Mouse (Mus musculus): ENCODE data around the gene Ankrd42.

Gene Ankrd42

DNA sequence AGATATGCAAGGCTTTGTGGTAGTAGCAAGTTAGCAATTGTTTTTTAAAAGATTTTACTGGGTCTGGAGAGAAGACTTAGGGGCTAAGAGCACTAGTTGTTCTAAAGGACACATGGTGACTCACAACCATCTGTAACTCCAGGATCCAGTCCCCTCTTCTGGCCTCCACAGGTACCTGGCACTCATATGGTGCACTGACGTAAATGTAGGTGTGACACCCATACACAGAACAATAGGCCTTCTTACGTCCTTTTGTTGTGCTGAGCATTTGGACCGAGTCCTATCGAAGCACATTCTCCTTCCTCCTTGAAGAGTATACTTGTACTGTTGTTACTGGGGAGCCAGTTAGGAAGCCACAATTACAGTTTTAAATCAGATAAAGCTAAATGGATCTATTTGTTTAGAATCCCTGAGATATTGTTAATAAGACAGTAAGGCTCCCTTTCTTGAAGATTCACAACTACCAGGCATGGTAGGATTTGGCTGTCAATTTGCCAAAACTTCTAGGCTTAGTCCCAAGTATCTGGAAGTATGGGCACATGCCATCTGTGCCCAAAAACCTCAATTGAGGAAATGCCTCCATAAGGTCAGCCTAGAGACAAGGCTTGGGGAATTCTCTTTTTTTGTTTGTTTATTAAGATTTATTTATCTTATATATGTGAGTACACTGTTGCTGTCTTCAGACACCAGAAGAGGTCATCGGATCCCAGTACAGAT, 56.3 kb downstream of the Ankrd42 start:
- DNase-seq (ENCODE audit: low spot score in 2 of 2), result no peak

DNA sequence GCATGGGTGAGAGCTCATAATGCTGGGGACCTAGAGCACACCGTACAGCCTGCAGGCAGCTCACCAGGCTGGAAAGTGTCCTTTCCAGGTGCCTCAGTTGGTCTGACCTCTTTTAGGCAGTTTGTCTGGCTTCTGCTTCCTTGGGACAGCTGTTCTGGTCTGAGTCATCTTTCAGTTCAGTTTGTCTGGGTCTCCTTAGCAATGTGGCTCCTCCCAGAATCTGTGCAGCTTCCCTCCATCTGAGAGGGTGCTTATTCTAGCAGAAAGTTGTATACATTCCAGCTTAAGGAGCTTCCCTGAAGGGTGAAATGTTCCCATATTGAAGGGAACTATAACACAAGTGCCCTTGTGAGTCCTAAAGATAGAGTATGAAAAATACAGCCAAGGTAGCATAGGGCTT, 70.2 kb downstream of the Ankrd42 start:
- no peak for DNase-seq (ENCODE audit: low spot score in 2 of 2)

DNA sequence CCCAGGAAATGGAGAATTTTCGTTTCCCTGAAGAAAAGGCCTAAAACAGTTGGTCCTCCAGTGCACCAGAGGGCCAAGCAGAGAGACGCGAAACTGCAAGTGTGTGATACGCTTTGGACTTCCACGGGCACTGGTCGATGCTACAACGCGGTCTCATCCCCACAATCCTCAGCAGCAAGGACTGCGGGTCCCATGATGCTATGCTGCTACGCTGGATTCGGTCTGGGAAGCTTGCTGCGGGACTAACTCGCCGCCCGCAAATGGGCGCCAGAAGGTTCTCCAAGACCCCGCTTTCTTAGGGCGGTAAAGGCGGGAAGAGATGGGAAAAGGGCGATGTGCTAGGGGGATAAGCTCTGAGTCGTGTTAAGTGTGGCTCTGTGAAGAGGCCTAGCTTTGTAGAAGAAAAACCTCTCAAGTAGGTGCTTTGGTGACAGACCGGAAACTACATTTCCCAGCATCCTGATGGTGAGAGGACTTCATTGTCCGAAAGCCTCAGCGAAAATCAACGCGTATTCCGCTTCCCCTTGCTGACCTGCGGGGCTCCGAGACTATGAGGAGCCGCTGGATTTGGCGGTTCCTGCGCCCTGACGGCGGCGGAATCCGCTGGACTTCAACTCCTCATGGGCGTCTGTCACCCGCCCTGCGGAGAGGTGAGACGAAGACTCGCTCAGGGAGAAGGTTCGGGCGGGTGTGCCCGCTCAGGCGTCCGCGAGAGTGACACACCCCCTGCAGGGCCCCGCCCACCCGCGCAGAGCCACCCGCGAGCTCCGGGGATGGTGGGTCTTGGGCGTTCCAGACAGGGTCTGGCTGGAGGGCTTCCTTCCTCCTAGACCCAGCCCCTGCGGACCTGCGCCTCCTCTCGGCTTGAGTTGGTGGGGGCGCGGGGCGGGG, 75.7 kb downstream of the Ankrd42 start, which contains the start of gene Ccdc90b:
Ccdc90b (plus strand) TSS at position 164 of the 891 bp plus-strand sequence.
- DNase-seq (ENCODE audit: low spot score in 2 of 2), result peak; percentile 93 to 94

DNA sequence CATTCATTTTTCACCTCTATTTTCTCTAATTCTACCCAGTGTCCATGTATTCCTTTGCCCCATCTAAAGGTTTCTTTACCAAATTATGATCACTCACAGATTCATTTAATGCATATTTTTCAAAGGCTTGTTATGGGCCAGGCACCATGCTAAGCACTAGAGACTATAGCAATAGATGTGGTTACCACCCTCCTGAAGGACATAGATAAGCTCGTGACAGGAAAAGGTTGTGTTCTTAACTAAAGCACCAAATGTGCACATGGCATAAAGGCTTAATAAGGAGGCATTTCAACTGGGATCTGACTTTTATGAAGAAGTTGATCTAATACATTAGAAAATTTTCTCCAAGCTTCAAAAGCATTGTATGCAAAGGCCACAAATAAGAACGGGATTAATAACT, 78.2 kb downstream of the Ankrd42 start:
- DNase-seq (ENCODE audit: low spot score in 2 of 2), result no peak

DNA sequence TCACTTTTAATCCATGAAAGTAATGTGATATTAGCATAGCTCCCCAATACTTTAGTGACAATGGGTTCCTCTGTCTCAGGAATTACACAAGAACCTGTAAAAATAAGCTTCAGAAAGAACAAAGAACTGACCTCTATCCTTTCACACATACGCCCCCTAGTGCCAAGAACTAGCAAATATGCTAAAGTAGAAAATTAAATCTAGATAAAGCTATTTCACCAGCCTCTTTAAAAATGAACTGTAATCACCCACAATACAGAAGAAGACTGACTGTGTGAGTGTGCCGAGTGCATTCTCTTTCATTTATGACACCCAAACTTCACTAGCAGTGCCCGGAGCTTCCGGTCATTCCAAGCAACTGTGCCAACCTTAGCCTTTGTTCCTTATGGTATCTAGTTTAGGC, 86.0 kb downstream of the Ankrd42 start:
- no peak for DNase-seq (ENCODE audit: low spot score in 2 of 2)

DNA sequence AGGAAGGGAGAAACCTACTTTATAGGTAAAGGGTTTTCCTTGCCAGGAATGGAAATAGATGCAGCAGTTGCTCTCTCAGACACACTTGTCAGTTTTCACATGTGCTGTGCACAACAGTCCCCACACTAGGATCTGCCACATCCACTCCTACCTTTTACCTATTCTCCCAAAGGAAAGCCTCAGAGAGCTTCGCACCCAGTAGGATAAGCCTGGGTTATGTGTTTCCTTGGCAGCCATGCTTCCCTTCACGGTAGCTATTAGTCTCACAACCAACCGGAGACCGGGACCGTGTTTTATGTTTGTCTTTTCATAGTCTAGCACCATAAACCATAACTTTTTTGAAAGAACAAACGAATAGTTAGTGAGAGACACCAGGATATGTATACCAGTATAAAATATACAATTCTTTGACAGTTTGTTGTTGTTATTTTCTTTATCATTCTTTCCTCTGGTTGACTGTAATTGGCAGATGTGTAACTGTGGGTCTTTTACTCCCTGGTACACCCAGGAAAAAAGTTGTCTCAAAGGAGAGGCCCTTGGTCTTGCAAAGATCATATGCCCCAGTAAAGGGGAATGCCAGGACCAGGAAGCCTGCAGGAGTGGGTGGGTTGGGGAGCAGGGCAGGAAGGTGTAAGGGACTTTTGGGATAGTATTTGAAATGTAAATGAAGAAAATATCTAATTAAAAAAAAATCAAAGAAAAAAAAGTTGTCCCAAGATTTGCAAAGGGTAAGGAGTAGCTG, 86.5 kb downstream of the Ankrd42 start:
- no peak for DNase-seq (ENCODE audit: low spot score in 2 of 2)

DNA sequence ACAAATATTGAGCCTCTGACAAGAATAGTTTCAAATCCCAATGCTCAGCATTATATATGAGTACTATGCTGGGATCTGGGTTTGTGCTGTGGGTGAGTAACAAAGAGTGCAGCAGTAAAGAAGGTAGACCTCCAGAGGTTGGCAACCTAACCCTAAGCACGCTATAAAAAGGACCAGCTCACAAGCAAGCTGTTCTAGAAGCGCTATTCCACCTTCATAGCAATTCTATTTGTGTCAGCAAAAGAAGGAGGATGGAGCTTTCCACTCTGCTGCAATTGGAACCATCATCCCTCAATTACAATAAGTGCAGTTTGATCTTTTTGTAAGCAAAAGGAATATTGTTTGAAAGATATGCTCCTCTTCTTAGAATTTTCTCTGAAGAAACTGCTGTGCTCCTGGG, 90.2 kb downstream of the Ankrd42 start:
- no peak for DNase-seq (ENCODE audit: low spot score in 2 of 2)

DNA sequence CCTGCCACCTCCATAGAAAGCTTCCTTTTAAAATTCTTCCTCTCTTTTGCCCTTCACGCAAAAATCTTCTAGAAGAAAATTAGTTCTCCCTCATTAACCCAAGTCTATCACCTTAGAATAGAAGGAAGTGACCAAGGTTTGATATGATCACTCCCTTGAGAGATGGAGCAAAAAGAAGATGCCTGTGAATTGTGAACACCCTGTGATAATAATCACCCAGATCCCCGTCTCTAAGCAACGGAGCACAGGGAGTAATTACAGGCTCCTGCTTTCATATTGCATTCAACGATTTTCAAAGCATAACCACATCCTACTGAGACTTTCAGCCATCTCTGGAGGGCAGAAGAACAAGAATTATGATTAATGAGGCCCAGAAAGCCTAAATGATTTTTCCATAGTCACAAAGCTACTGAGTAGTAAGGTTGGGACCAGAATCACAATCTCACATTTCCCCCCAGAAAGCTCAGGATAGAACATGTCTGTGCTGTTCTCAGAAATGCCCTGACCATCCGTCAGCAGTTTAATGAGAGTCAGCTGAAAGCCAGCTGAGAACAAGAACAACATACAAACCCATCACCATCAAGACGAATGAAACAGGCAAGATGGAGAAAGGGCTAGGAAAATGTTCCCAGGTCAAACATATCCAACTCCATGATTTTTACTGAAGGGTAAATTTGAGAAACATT, 104.4 kb downstream of the Ankrd42 start:
- DNase-seq (ENCODE audit: low spot score in 2 of 2), result no peak
